Mouse (Mus musculus) lung, embryonic 16.5 days (tissue): Measurements from ENCODE around the gene Eif3a. TPM values are rescaled to one million over a fixed set of nuclear protein-coding genes. Genes with fewer than 3 reads are reported as not detected.
A peak's percentile ranks its signal among the peaks of the same experiment; 100 is the strongest.

ENCODE experiments used
- ATAC-seq: fragments of 200-750 bp; cut with Nextera tagmentation; 2 replicates; pipeline ENCODE4 v1.8.0; 2017; ENCODE audit warnings: low read depth, mild to moderate bottlenecking, moderate library complexity
- H3K27ac ChIP-seq: fragments of 300-500 bp; sonication (generic); 2 replicates; pipeline ENCODE4 v1.5.1; 2014; ENCODE audit warnings: mild to moderate bottlenecking, control low read depth, low read length
- H3K27me3 ChIP-seq: fragments of 300-500 bp; sonication (generic); 2 replicates; pipeline ENCODE4 v1.6.1; 2014; ENCODE audit warnings: low read depth, low read length, mixed read lengths; ENCODE audit not compliant: control insufficient read depth, insufficient read depth
- H3K36me3 ChIP-seq: fragments of 300-500 bp; sonication (generic); 2 replicates; pipeline ENCODE4 v1.6.1; 2014; ENCODE audit warnings: low read length; ENCODE audit not compliant: control insufficient read depth, insufficient read depth
- H3K4me1 ChIP-seq: fragments of 300-500 bp; sonication (generic); replicated peaks from 2 replicates; pipeline ENCODE4 v1.6.1; 2014; ENCODE audit warnings: low read length, mixed read lengths; ENCODE audit not compliant: control insufficient read depth, insufficient read depth
- H3K4me2 ChIP-seq: fragments of 300-500 bp; sonication (generic); 2 replicates; pipeline ENCODE4 v1.6.1; 2014; ENCODE audit warnings: low read depth, low read length, control low read depth
- H3K4me3 ChIP-seq: fragments of 300-500 bp; sonication (generic); 2 replicates; pipeline ENCODE4 v1.5.1; 2014; ENCODE audit warnings: mild to moderate bottlenecking, low read length, control low read depth
- H3K9ac ChIP-seq: fragments of 300-500 bp; sonication (generic); 2 replicates; pipeline ENCODE4 v1.6.1; 2014; ENCODE audit warnings: low read length, control low read depth
- H3K9me3 ChIP-seq: fragments of 300-500 bp; sonication (generic); 2 replicates; pipeline ENCODE4 v1.6.1; 2016; ENCODE audit warnings: low read length; ENCODE audit not compliant: control insufficient read depth
- WGBS: fragments of 180-500 bp; shearing (Covaris S2); extraction: QIAGEN DNeasy Blood & Tissue Kit; methylation state at CpG from one replicate; pipeline ENCODE4 v1.1.7; 2014; 5-methylcytosine and 5-hydroxymethylcytosine counted together
- polyA plus RNA-seq: library from polyadenylated mRNA; unstranded; fragments of >200 nt; fragmentation: Nextera tagmentation; extraction: Ambion mirVana; gene quantifications from 2 replicates; pipeline ENCODE4 v1.2.1, GENCODE M21; 2015

The Eif3a gene
- polyA plus RNA-seq, 1 experiment from 2014 or later, result 125 TPM

DNA sequence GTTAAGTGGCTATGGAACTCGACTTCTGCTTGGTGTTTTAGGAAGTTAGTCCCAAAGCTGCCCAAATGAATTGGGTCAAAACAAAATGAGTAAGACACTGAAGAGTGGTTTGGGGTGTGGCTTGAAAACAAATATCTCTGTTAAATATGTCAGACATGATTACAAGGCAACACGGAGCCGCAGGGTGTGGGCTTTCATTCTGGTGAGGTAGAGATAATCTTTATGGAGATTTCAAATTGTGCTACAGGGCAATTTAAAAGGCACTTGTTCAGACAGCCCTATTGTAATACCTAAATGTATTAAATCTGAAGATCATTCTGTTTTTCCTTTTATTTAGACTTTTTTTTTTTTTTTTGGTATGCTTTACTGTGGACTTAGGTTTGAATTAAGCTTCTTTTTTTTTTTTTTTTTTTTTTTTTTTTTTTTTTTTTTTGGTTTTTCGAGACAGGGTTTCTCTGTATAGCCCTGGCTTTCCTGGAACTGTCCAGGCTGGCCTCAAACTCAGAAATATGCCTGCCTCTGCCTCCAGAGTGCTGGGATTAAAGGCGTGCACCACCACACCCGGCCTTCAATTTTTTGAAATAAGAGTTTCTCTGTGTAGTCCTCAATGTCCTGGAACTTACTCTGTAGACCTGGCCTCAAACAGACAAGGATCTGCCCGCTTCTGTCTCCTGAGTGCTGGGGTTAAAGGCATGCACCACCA lies 9.6 kb upstream of the Eif3a start:
- Histone ChIP-seq H3K4me1 (no peaks in the 10 kb centered on the region), H3K9me3 (no peaks in the 10 kb centered on the region), H3K9ac (no peak overlapping the region), H3K4me3 (no peak overlapping the region), H3K4me2 (no peak overlapping the region), H3K36me3 (no peaks in the 10 kb centered on the region), H3K27ac (no peak overlapping the region), H3K27me3 (no peaks in the 10 kb centered on the region)
- WGBS, result 65% methylated on average over 7 of the region's 7 CpGs
- ATAC-seq, result no peak

DNA sequence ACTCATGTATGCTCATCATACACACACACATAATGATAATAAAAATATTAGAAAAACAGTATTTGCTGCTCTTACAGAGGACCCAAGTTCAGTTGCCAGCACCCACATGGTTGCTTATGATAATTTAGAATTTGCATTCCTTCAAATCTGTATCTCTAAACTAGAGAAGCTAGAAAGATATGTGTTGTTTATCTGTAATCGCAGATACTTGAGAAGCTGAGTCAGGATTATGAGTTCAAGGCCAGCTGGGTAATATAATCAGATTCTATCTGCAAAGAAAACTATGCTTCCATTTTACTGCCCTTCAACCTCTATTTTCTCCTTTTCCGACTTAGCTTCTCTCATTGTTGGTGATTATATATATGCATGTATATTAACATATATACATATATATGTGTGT lies 7.0 kb upstream of the Eif3a start:
- H3K4me1 ChIP-seq, result no peaks in the 10 kb centered on the region
- no peak overlapping the region for H3K27ac ChIP-seq
- H3K4me2 ChIP-seq, result no peak overlapping the region
- ATAC-seq, result no peak
- no peaks in the 10 kb centered on the region for H3K27me3 ChIP-seq
- no peak overlapping the region for H3K4me3 ChIP-seq
- 84% methylated on average over 2 of the region's 2 CpGs for WGBS
- H3K36me3 ChIP-seq, result no peaks in the 10 kb centered on the region
- H3K9me3 ChIP-seq, result no peaks in the 10 kb centered on the region
- no peak overlapping the region for H3K9ac ChIP-seq

DNA sequence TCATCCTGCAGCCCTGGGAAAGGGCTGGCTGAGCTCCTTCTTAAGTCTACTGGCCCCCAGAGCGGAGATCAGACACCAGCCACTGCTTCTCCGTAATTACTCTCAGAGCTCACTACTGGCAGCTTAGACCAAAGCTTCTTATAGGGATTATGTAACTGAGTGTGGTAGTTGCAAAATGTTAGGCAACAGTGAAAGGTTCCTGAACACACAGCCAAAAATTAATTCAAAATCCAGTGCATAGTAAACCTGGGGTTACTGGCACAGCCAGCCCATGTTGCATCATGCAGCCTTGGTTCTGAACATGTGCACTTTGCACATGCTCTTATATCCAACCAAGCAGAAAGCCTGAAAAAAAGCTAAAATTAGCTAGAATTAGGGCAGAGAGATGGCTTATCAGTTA lies 4.8 kb upstream of the Eif3a start:
- Histone ChIP-seq H3K27ac (no peak overlapping the region), H3K4me2 (no peak overlapping the region), H3K36me3 (no peaks in the 10 kb centered on the region), H3K9me3 (no peaks in the 10 kb centered on the region), H3K4me3 (no peak overlapping the region), H3K4me1 (peaks cover 5% of the 10 kb centered on the region; the same call in 1 of the 2 replicates), H3K27me3 (no peaks in the 10 kb centered on the region), H3K9ac (no peak overlapping the region)
- no peak for ATAC-seq
- 67% methylated on average over 2 of the region's 2 CpGs for WGBS

- no peak for ATAC-seq
- 79% methylated on average over 2 of the region's 2 CpGs for WGBS
- H3K27ac ChIP-seq, result no peak overlapping the region
- peaks cover 5% of the 10 kb centered on the region; the same call in 1 of the 2 replicates for H3K4me1 ChIP-seq
- no peak overlapping the region for H3K4me3 ChIP-seq
- no peaks in the 10 kb centered on the region for H3K27me3 ChIP-seq
- no peak overlapping the region for H3K4me2 ChIP-seq
- H3K9me3 ChIP-seq, result no peaks in the 10 kb centered on the region
- H3K36me3 ChIP-seq, result no peaks in the 10 kb centered on the region
- no peak overlapping the region for H3K9ac ChIP-seq
These were observed 2.8 kb upstream of the Eif3a start for GRCm38 (mm10) chr19:60793170-60793707.

DNA sequence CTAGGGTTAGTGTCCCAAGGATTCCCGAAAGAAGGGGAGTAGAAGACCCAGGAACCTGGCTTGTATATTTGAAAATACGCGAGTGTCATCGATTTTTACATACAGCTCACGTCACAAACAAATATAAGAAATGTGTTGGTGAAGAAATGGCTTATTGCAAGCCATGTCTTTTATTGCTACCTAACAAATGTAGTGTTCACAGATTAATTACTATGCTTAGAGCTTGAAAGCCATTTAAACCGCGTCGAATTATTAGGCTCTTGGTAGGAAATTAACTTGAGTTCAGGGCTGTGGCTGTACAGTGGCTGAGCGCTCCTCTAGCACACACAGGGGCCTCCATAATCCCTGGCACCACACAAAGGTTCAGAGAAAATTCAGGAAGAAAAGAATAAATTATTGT lies 706 bp upstream of the Eif3a start:
- Histone ChIP-seq H3K9me3 (no peaks in the 10 kb centered on the region), H3K27ac (peak overlapping the region; percentile 99), H3K9ac (peak overlapping the region; percentile 97), H3K36me3 (no peaks in the 10 kb centered on the region), H3K4me1 (peaks cover 13% of the 10 kb centered on the region), H3K4me3 (peak overlapping the region; percentile 100), H3K4me2 (peak overlapping the region; percentile 80), H3K27me3 (no peaks in the 10 kb centered on the region)
- ATAC-seq, result no peak
- 13% methylated on average over 9 of the region's 9 CpGs for WGBS

GRCm38 (mm10) chr19:60789919-60790506 lies 445 bp downstream of the Eif3a start:
- H3K9ac ChIP-seq, result peak overlapping the region; percentile 97
- peak overlapping the region; percentile 99 for H3K27ac ChIP-seq
- WGBS, result under 1% methylated on average over 60 of the region's 60 CpGs
- H3K4me1 ChIP-seq, result peaks cover 17% of the 10 kb centered on the region
- no peaks in the 10 kb centered on the region for H3K36me3 ChIP-seq
- peak; percentile 72 for ATAC-seq
- no peaks in the 10 kb centered on the region for H3K27me3 ChIP-seq
- H3K9me3 ChIP-seq, result no peaks in the 10 kb centered on the region
- H3K4me2 ChIP-seq, result peak overlapping the region; percentile 80
- peak overlapping the region; percentile 100 for H3K4me3 ChIP-seq

DNA sequence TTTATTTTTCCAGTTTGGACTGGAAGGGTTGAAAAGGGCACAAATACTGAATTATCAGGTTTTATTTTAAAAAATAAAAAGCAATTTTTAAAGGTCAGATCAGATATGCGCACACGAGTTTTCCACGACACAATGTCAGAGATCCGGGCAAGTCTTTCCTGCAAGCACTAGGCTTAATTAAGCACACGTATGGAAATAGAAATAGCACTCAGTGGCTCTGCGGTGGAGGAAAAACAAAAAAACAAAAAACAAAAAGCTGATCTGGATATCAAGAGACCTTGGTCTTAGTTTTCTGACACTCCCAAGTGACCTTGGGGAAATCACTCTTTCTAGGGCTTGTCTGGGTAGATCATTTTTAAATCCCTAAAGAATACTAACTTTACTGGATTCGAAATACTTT lies 1.0 kb downstream of the Eif3a start:
- Histone ChIP-seq H3K4me2 (peak overlapping the region; percentile 80), H3K27ac (peak overlapping the region; percentile 99; the same call in 1 of the 2 replicates), H3K36me3 (no peaks in the 10 kb centered on the region), H3K9ac (peak overlapping the region; percentile 97), H3K27me3 (no peaks in the 10 kb centered on the region), H3K9me3 (no peaks in the 10 kb centered on the region), H3K4me1 (peaks cover 17% of the 10 kb centered on the region), H3K4me3 (peak overlapping the region; percentile 100)
- WGBS, result 1% methylated on average over 7 of the region's 7 CpGs
- no peak for ATAC-seq

DNA sequence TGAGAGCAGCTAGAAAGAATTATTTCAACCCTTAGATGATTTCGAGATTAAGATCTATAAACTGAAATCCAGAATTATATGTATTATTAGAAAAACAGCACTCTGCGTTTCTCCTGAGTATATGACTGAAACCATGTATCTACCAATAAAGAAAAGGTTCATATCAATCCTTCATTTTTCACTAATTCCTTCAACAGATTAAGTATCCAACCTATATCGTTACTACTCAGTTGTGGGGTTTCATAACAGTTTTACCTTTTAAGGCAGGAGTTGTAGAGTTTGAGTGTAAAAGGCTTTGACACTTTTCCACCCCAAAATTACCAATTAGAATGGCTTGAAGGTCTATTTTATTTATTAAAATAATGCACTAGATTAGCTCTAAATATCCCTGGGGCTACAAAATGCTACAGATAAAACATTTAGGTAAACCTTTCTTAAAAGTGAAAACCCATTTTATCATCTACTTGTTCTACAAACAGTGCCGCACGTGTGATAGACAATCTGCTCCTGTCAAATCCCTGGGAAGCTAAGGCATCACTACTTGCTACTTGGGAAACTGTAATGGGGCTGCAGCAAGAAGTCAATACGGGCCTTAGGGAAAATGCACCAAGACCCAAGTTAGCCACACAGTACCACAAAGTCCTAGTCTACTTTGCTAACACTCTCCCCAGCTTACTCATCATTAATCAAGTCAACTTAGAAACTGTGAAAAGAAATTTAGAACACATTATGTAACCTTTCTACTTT lies 2.1 kb downstream of the Eif3a start:
- Histone ChIP-seq H3K27ac (no peak overlapping the region), H3K9ac (peak overlapping the region; percentile 57; the same call in 1 of the 2 replicates), H3K36me3 (no peaks in the 10 kb centered on the region), H3K4me3 (peak overlapping the region; percentile 44), H3K4me1 (peaks cover 17% of the 10 kb centered on the region), H3K9me3 (no peaks in the 10 kb centered on the region), H3K27me3 (no peaks in the 10 kb centered on the region), H3K4me2 (peak overlapping the region; percentile 63)
- WGBS, result 24% methylated on average over 6 of the region's 6 CpGs
- ATAC-seq, result no peak
